Mouse (Mus musculus) testis, postnatal 14 days (tissue): ENCODE measurements around the gene Dnajc19.

Source experiments
- DNase-seq: peaks from one replicate; pipeline ENCODE4 v3.0.0; 2021; ENCODE audit warnings: low spot score

The Dnajc19 gene

GRCm38 (mm10) chr3:34028935-34029334 is 52.2 kb downstream of the Dnajc19 start:
- no peak for DNase-seq

GRCm38 (mm10) chr3:34021259-34021828 is 59.8 kb downstream of the Dnajc19 start:
- DNase-seq: no peak

GRCm38 (mm10) chr3:34020382-34021258 is 60.5 kb downstream of the Dnajc19 start:
- peak; percentile 67 for DNase-seq

- DNase-seq: peak; percentile 88
Measured at GRCm38 (mm10) chr3:34019540-34020381, 61.4 kb downstream of the Dnajc19 start, which contains the start of gene Fxr1. Gene Fxr1, plus strand, starts transcription at chr3:34019943.

GRCm38 (mm10) chr3:34008191-34008590 is 72.9 kb downstream of the Dnajc19 start:
- DNase-seq: no peak

- DNase-seq: no peak
Measured at GRCm38 (mm10) chr3:34007611-34008010, 73.5 kb downstream of the Dnajc19 start.

GRCm38 (mm10) chr3:34006824-34007223 is 74.3 kb downstream of the Dnajc19 start:
- DNase-seq: no peak

- DNase-seq: no peak
Measured at GRCm38 (mm10) chr3:34006301-34006700, 74.8 kb downstream of the Dnajc19 start.
